Mouse (Mus musculus) embryonic facial prominence, embryonic 12.5 days (tissue): ENCODE results near the gene Gcg. TPM values are rescaled to one million over a fixed set of nuclear protein-coding genes. Genes with fewer than 3 reads are reported as not detected.

Experiments used
- ATAC-seq: fragments of 200-750 bp; cut with Nextera tagmentation; 2 replicates; pipeline ENCODE4 v1.8.0; 2017; ENCODE audit not compliant: insufficient number of reproducible peaks, insufficient read depth, low FRiP score, low TSS enrichment
- H3K27ac ChIP-seq: fragments of 300-500 bp; sonication (generic); 2 replicates; pipeline ENCODE4 v1.5.1; 2016; ENCODE audit warnings: mild to moderate bottlenecking
- H3K27me3 ChIP-seq: fragments of 300-500 bp; sonication (generic); 2 replicates; pipeline ENCODE4 v1.6.1; 2016; ENCODE audit warnings: mild to moderate bottlenecking, moderate library complexity
- H3K36me3 ChIP-seq: fragments of 300-500 bp; sonication (generic); 2 replicates; pipeline ENCODE4 v1.6.1; 2016; ENCODE audit warnings: mild to moderate bottlenecking
- H3K4me1 ChIP-seq: fragments of 300-500 bp; sonication (generic); 2 replicates; pipeline ENCODE4 v1.6.1; 2016
- H3K4me2 ChIP-seq: fragments of 300-500 bp; sonication (generic); replicated peaks from 2 replicates; pipeline ENCODE4 v1.6.1; 2016; ENCODE audit warnings: mild to moderate bottlenecking, moderate library complexity
- H3K4me3 ChIP-seq: fragments of 300-500 bp; sonication (generic); 2 replicates; pipeline ENCODE4 v1.5.1; 2016; ENCODE audit warnings: mild to moderate bottlenecking
- H3K9ac ChIP-seq: fragments of 300-500 bp; sonication (generic); 2 replicates; pipeline ENCODE4 v1.6.1; 2016; ENCODE audit warnings: mild to moderate bottlenecking, moderate library complexity
- H3K9me3 ChIP-seq: fragments of 300-500 bp; sonication (generic); 2 replicates; pipeline ENCODE4 v1.6.1; 2016; ENCODE audit warnings: mild to moderate bottlenecking, moderate library complexity
- WGBS: fragments of 180-500 bp; shearing (Covaris S2); methylation state at CpG from one replicate; pipeline ENCODE4 v1.1.7; 2016; 5-methylcytosine and 5-hydroxymethylcytosine counted together
- polyA plus RNA-seq: library from polyadenylated mRNA; unstranded; fragments of >200 nt; fragmentation: Nextera tagmentation; extraction: Ambion mirVana; gene quantifications from 2 replicates; pipeline ENCODE4 v1.2.1, GENCODE M21; 2016

The Gcg gene
- 0.34 and 0.56 TPM in 2 replicates for polyA plus RNA-seq

- Histone ChIP-seq H3K9ac (no peak within 1 kb of the TSS), H3K4me2 (no peak within 1 kb of the TSS), H3K27me3 (no peaks in the 10 kb centered on the region), H3K4me1 (no peaks in the 10 kb centered on the region), H3K36me3 (no peaks in the 10 kb centered on the region), H3K4me3 (no peak within 1 kb of the TSS), H3K27ac (no peak within 1 kb of the TSS), H3K9me3 (no peaks in the 10 kb centered on the region)
- 85% methylated on average over 9 of the region's 9 CpGs for WGBS
- ATAC-seq = no peak
Measured at GRCm38 (mm10) chr2:62483550-62483949, at the start of gene Gcg. Gene Gcg (minus strand): TSS chr2:62483650.

GRCm38 (mm10) chr2:62531065-62531464, 47.6 kb upstream of the Gcg start:
- H3K27me3 ChIP-seq = no peaks in the 10 kb centered on the region
- ATAC-seq = no peak
- no peaks in the 10 kb centered on the region for H3K9me3 ChIP-seq
- no peak overlapping the region for H3K4me2 ChIP-seq
- H3K27ac ChIP-seq = no peak overlapping the region
- no peaks in the 10 kb centered on the region for H3K4me1 ChIP-seq
- 71% methylated on average over 1 of the region's 1 CpGs for WGBS
- no peaks in the 10 kb centered on the region for H3K36me3 ChIP-seq
- no peak overlapping the region for H3K9ac ChIP-seq
- H3K4me3 ChIP-seq = no peak overlapping the region

- Histone ChIP-seq H3K36me3 (no peaks in the 10 kb centered on the region), H3K9me3 (no peaks in the 10 kb centered on the region), H3K27ac (no peak overlapping the region), H3K4me1 (no peaks in the 10 kb centered on the region), H3K9ac (no peak overlapping the region), H3K27me3 (no peaks in the 10 kb centered on the region), H3K4me2 (no peak overlapping the region), H3K4me3 (no peak overlapping the region)
- 88% methylated on average over 9 of the region's 9 CpGs for WGBS
- no peak for ATAC-seq
Measured at GRCm38 (mm10) chr2:62526399-62526798, 42.9 kb upstream of the Gcg start.

- no peak for ATAC-seq
- H3K27ac ChIP-seq = no peak overlapping the region
- no peaks in the 10 kb centered on the region for H3K9me3 ChIP-seq
- no peaks in the 10 kb centered on the region for H3K27me3 ChIP-seq
- no peak overlapping the region for H3K4me2 ChIP-seq
- H3K4me3 ChIP-seq = no peak overlapping the region
- H3K36me3 ChIP-seq = no peaks in the 10 kb centered on the region
- WGBS = 72% methylated on average over 2 of the region's 2 CpGs
- H3K4me1 ChIP-seq = no peaks in the 10 kb centered on the region
- H3K9ac ChIP-seq = no peak overlapping the region
Measured at GRCm38 (mm10) chr2:62517790-62518189, 34.3 kb upstream of the Gcg start.

GRCm38 (mm10) chr2:62514477-62514876, 31.0 kb upstream of the Gcg start:
- ATAC-seq = no peak
- no peak overlapping the region for H3K4me2 ChIP-seq
- no peak overlapping the region for H3K4me3 ChIP-seq
- no peaks in the 10 kb centered on the region for H3K27me3 ChIP-seq
- no peaks in the 10 kb centered on the region for H3K9me3 ChIP-seq
- no peak overlapping the region for H3K9ac ChIP-seq
- no peak overlapping the region for H3K27ac ChIP-seq
- no peaks in the 10 kb centered on the region for H3K4me1 ChIP-seq
- no peaks in the 10 kb centered on the region for H3K36me3 ChIP-seq
- WGBS = 85% methylated on average over 6 of the region's 6 CpGs

- no peak overlapping the region for H3K27ac ChIP-seq
- no peaks in the 10 kb centered on the region for H3K27me3 ChIP-seq
- no peaks in the 10 kb centered on the region for H3K9me3 ChIP-seq
- H3K4me1 ChIP-seq = no peaks in the 10 kb centered on the region
- no peak overlapping the region for H3K4me3 ChIP-seq
- ATAC-seq = no peak
- no peak overlapping the region for H3K4me2 ChIP-seq
- no peaks in the 10 kb centered on the region for H3K36me3 ChIP-seq
- H3K9ac ChIP-seq = no peak overlapping the region
- 91% methylated on average over 15 of the region's 15 CpGs for WGBS
Measured at GRCm38 (mm10) chr2:62513477-62513876, 30.0 kb upstream of the Gcg start.

- Histone ChIP-seq H3K4me1 (no peaks in the 10 kb centered on the region), H3K4me3 (no peak overlapping the region), H3K27me3 (no peaks in the 10 kb centered on the region), H3K27ac (no peak overlapping the region), H3K9ac (no peak overlapping the region), H3K9me3 (no peaks in the 10 kb centered on the region), H3K36me3 (no peaks in the 10 kb centered on the region), H3K4me2 (no peak overlapping the region)
- WGBS = 89% methylated on average over 5 of the region's 5 CpGs
- no peak for ATAC-seq
Measured at GRCm38 (mm10) chr2:62507130-62507529, 23.7 kb upstream of the Gcg start.

GRCm38 (mm10) chr2:62506441-62506840, 23.0 kb upstream of the Gcg start:
- 32% methylated on average over 2 of the region's 2 CpGs for WGBS
- Histone ChIP-seq H3K4me1 (no peaks in the 10 kb centered on the region), H3K9me3 (no peaks in the 10 kb centered on the region), H3K27me3 (no peaks in the 10 kb centered on the region), H3K9ac (no peak overlapping the region), H3K4me3 (no peak overlapping the region), H3K4me2 (no peak overlapping the region), H3K36me3 (no peaks in the 10 kb centered on the region), H3K27ac (no peak overlapping the region)
- no peak for ATAC-seq

GRCm38 (mm10) chr2:62504269-62504796, 20.9 kb upstream of the Gcg start:
- no peaks in the 10 kb centered on the region for H3K27me3 ChIP-seq
- H3K4me3 ChIP-seq = no peak overlapping the region
- no peaks in the 10 kb centered on the region for H3K36me3 ChIP-seq
- 55% methylated on average over 4 of the region's 4 CpGs for whole genome bisulfite sequencing
- no peaks in the 10 kb centered on the region for H3K9me3 ChIP-seq
- ATAC-seq = no peak
- no peak overlapping the region for H3K27ac ChIP-seq
- H3K4me1 ChIP-seq = no peaks in the 10 kb centered on the region
- H3K9ac ChIP-seq = no peak overlapping the region
- H3K4me2 ChIP-seq = no peak overlapping the region

GRCm38 (mm10) chr2:62503326-62503725, 19.9 kb upstream of the Gcg start:
- no peaks in the 10 kb centered on the region for H3K27me3 ChIP-seq
- WGBS = 80% methylated on average over 5 of the region's 5 CpGs
- no peaks in the 10 kb centered on the region for H3K36me3 ChIP-seq
- H3K4me3 ChIP-seq = no peak overlapping the region
- no peak overlapping the region for H3K27ac ChIP-seq
- no peak for ATAC-seq
- no peaks in the 10 kb centered on the region for H3K4me1 ChIP-seq
- no peak overlapping the region for H3K9ac ChIP-seq
- no peak overlapping the region for H3K4me2 ChIP-seq
- no peaks in the 10 kb centered on the region for H3K9me3 ChIP-seq

- Histone ChIP-seq H3K27ac (no peak overlapping the region), H3K4me1 (no peaks in the 10 kb centered on the region), H3K4me2 (no peak overlapping the region), H3K27me3 (no peaks in the 10 kb centered on the region), H3K36me3 (no peaks in the 10 kb centered on the region), H3K9me3 (no peaks in the 10 kb centered on the region), H3K9ac (no peak overlapping the region), H3K4me3 (no peak overlapping the region)
- no peak for ATAC-seq
- WGBS = 69% methylated on average over 4 of the region's 4 CpGs
Measured at GRCm38 (mm10) chr2:62502516-62502915, 19.1 kb upstream of the Gcg start.

- no peak for ATAC-seq
- 92% methylated on average over 5 of the region's 5 CpGs for WGBS
- Histone ChIP-seq H3K4me3 (no peak overlapping the region), H3K27ac (no peak overlapping the region), H3K27me3 (no peaks in the 10 kb centered on the region), H3K9me3 (no peaks in the 10 kb centered on the region), H3K9ac (no peak overlapping the region), H3K36me3 (no peaks in the 10 kb centered on the region), H3K4me1 (no peaks in the 10 kb centered on the region), H3K4me2 (no peak overlapping the region)
Measured at GRCm38 (mm10) chr2:62498821-62499220, 15.4 kb upstream of the Gcg start.

GRCm38 (mm10) chr2:62498086-62498485, 14.6 kb upstream of the Gcg start:
- Histone ChIP-seq H3K4me3 (no peak overlapping the region), H3K4me1 (no peaks in the 10 kb centered on the region)

More at GRCm38 (mm10) chr2:62498086-62498485, 14.6 kb upstream of the Gcg start:
- WGBS = 86% methylated on average over 4 of the region's 4 CpGs
- no peak for ATAC-seq
- Histone ChIP-seq H3K36me3 (no peaks in the 10 kb centered on the region), H3K27me3 (no peaks in the 10 kb centered on the region), H3K4me2 (no peak overlapping the region), H3K27ac (no peak overlapping the region), H3K9ac (no peak overlapping the region), H3K9me3 (no peaks in the 10 kb centered on the region)
